Mouse (Mus musculus) neural tube, embryonic 14.5 days (tissue): ENCODE results near the gene Ckm. TPM values are rescaled to one million over a fixed set of nuclear protein-coding genes. Genes with fewer than 3 reads are reported as not detected.

Source experiments
- ATAC-seq: fragments of 200-750 bp; cut with Nextera tagmentation; 2 replicates; pipeline ENCODE4 v1.8.0; 2017; ENCODE audit warnings: low read depth, mild to moderate bottlenecking, moderate TSS enrichment, moderate library complexity
- H3K27ac ChIP-seq: fragments of 300-500 bp; sonication (generic); 2 replicates; pipeline ENCODE4 v1.5.1; 2014; ENCODE audit warnings: low read depth, mild to moderate bottlenecking, control low read depth, low read length, moderate library complexity, mixed read lengths
- H3K27me3 ChIP-seq: fragments of 300-500 bp; sonication (generic); 2 replicates; pipeline ENCODE4 v1.6.1; 2014; ENCODE audit warnings: low read length; ENCODE audit not compliant: control insufficient read depth, insufficient read depth
- H3K36me3 ChIP-seq: fragments of 300-500 bp; sonication (generic); 2 replicates; pipeline ENCODE4 v1.6.1; 2014; ENCODE audit warnings: low read length, mixed read lengths; ENCODE audit not compliant: control insufficient read depth, insufficient read depth
- H3K4me1 ChIP-seq: fragments of 300-500 bp; sonication (generic); 2 replicates; pipeline ENCODE4 v1.6.1; 2014; ENCODE audit warnings: low read length; ENCODE audit not compliant: control insufficient read depth, insufficient read depth
- H3K4me2 ChIP-seq: fragments of 300-500 bp; sonication (generic); 2 replicates; pipeline ENCODE4 v1.6.1; 2014; ENCODE audit warnings: mild to moderate bottlenecking, low read depth, low read length, control low read depth
- H3K4me3 ChIP-seq: fragments of 300-500 bp; sonication (generic); 2 replicates; pipeline ENCODE4 v1.5.1; 2014; ENCODE audit warnings: low read depth, low read length, control low read depth, mixed read lengths
- H3K9ac ChIP-seq: fragments of 300-500 bp; sonication (generic); replicated peaks from 2 replicates; pipeline ENCODE4 v1.6.1; 2014; ENCODE audit warnings: low read depth, mild to moderate bottlenecking, control low read depth, low read length, mixed read lengths
- H3K9me3 ChIP-seq: fragments of 300-500 bp; sonication (generic); 2 replicates; pipeline ENCODE4 v1.6.1; 2016; ENCODE audit warnings: low read length; ENCODE audit not compliant: control insufficient read depth
- WGBS: fragments of 180-500 bp; shearing (Covaris S2); extraction: QIAGEN DNeasy Blood & Tissue Kit; methylation state at CpG from one replicate; pipeline ENCODE4 v1.1.7; 2014; 5-methylcytosine and 5-hydroxymethylcytosine counted together
- polyA plus RNA-seq: library from polyadenylated mRNA; unstranded; fragments of >200 nt; fragmentation: Nextera tagmentation; extraction: Ambion mirVana; gene quantifications from 2 replicates; pipeline ENCODE4 v1.2.1, GENCODE M21; 2014

Ckm gene
- polyA plus RNA-seq, 1 experiment from 2014 or later, result 2.0 TPM

- Histone ChIP-seq H3K9ac (0 out of 2 replicates have a peak overlapping the region, but pooled peaks have one; percentile 11), H3K27ac (no peak overlapping the region), H3K36me3 (peaks cover 6% of the 10 kb centered on the region; the same call in 1 of the 2 replicates), H3K4me1 (peaks cover 12% of the 10 kb centered on the region), H3K9me3 (no peaks in the 10 kb centered on the region), H3K4me3 (peak overlapping the region; percentile 59; the same call in 1 of the 2 replicates), H3K4me2 (peak overlapping the region; percentile 99), H3K27me3 (no peaks in the 10 kb centered on the region)
- WGBS, result 14% methylated on average over 16 of the region's 16 CpGs
- ATAC-seq, result no peak
These were observed 42.9 kb upstream of the Ckm start for GRCm38 (mm10) chr7:19361720-19362119.

- no peak overlapping the region for H3K4me3 ChIP-seq
- no peaks in the 10 kb centered on the region for H3K27me3 ChIP-seq
- WGBS, result 51% methylated on average over 4 of the region's 4 CpGs
- ATAC-seq, result no peak
- no peaks in the 10 kb centered on the region for H3K9me3 ChIP-seq
- peaks cover 2% of the 10 kb centered on the region; the same call in 1 of the 2 replicates for H3K36me3 ChIP-seq
- no peak overlapping the region for H3K27ac ChIP-seq
- H3K4me1 ChIP-seq, result peaks cover 12% of the 10 kb centered on the region
- 0 out of 2 replicates have a peak overlapping the region, but pooled peaks have one; percentile 11 for H3K9ac ChIP-seq
- H3K4me2 ChIP-seq, result no peak overlapping the region
These were observed 42.3 kb upstream of the Ckm start for GRCm38 (mm10) chr7:19362276-19362675.

- H3K4me1 ChIP-seq, result peaks cover 3% of the 10 kb centered on the region
- no peak overlapping the region for H3K4me2 ChIP-seq
- WGBS, result 5% methylated on average over 18 of the region's 18 CpGs
- H3K4me3 ChIP-seq, result no peak overlapping the region
- no peaks in the 10 kb centered on the region for H3K36me3 ChIP-seq
- H3K27me3 ChIP-seq, result no peaks in the 10 kb centered on the region
- H3K9me3 ChIP-seq, result no peaks in the 10 kb centered on the region
- no peak for ATAC-seq
- H3K9ac ChIP-seq, result 0 out of 2 replicates have a peak overlapping the region, but pooled peaks have one; percentile 16
- H3K27ac ChIP-seq, result no peak overlapping the region
These were observed 40.7 kb upstream of the Ckm start for GRCm38 (mm10) chr7:19363881-19364280.

GRCm38 (mm10) chr7:19365376-19365775, 39.2 kb upstream of the Ckm start:
- H3K9me3 ChIP-seq, result no peaks in the 10 kb centered on the region
- H3K36me3 ChIP-seq, result no peaks in the 10 kb centered on the region
- H3K4me3 ChIP-seq, result no peak overlapping the region
- H3K4me2 ChIP-seq, result no peak overlapping the region
- ATAC-seq, result no peak
- no peaks in the 10 kb centered on the region for H3K4me1 ChIP-seq
- no peaks in the 10 kb centered on the region for H3K27me3 ChIP-seq
- H3K9ac ChIP-seq, result no peak overlapping the region
- H3K27ac ChIP-seq, result no peak overlapping the region
- WGBS, result 82% methylated on average over 4 of the region's 4 CpGs

GRCm38 (mm10) chr7:19368380-19368779, 36.2 kb upstream of the Ckm start:
- Histone ChIP-seq H3K36me3 (no peaks in the 10 kb centered on the region), H3K9me3 (no peaks in the 10 kb centered on the region), H3K27me3 (no peaks in the 10 kb centered on the region), H3K9ac (no peak overlapping the region), H3K4me2 (no peak overlapping the region), H3K27ac (no peak overlapping the region), H3K4me3 (no peak overlapping the region), H3K4me1 (no peaks in the 10 kb centered on the region)
- 23% methylated on average over 16 of the region's 16 CpGs for WGBS
- ATAC-seq, result no peak

- no peaks in the 10 kb centered on the region for H3K36me3 ChIP-seq
- H3K9ac ChIP-seq, result peak overlapping the region; percentile 57
- H3K27ac ChIP-seq, result no peak overlapping the region
- H3K27me3 ChIP-seq, result no peaks in the 10 kb centered on the region
- peak overlapping the region; percentile 35 for H3K4me3 ChIP-seq
- peak overlapping the region; percentile 56 for H3K4me2 ChIP-seq
- H3K9me3 ChIP-seq, result no peaks in the 10 kb centered on the region
- H3K4me1 ChIP-seq, result no peaks in the 10 kb centered on the region
- peak; percentile 87 for ATAC-seq
- 11% methylated on average over 42 of the region's 46 CpGs for WGBS
These were observed 34.7 kb upstream of the Ckm start for GRCm38 (mm10) chr7:19369823-19370425.

GRCm38 (mm10) chr7:19373367-19373766, 31.2 kb upstream of the Ckm start:
- H3K4me1 ChIP-seq, result no peaks in the 10 kb centered on the region
- no peak overlapping the region for H3K4me2 ChIP-seq
- H3K9ac ChIP-seq, result no peak overlapping the region
- H3K9me3 ChIP-seq, result no peaks in the 10 kb centered on the region
- H3K36me3 ChIP-seq, result no peaks in the 10 kb centered on the region
- WGBS, result 81% methylated on average over 2 of the region's 2 CpGs
- no peaks in the 10 kb centered on the region for H3K27me3 ChIP-seq
- no peak for ATAC-seq
- H3K27ac ChIP-seq, result no peak overlapping the region
- H3K4me3 ChIP-seq, result no peak overlapping the region

- no peak overlapping the region for H3K9ac ChIP-seq
- no peaks in the 10 kb centered on the region for H3K9me3 ChIP-seq
- H3K4me3 ChIP-seq, result no peak overlapping the region
- H3K4me2 ChIP-seq, result no peak overlapping the region
- no peaks in the 10 kb centered on the region for H3K4me1 ChIP-seq
- H3K27ac ChIP-seq, result no peak overlapping the region
- no peaks in the 10 kb centered on the region for H3K36me3 ChIP-seq
- no peaks in the 10 kb centered on the region for H3K27me3 ChIP-seq
- WGBS, result 84% methylated on average over 16 of the region's 18 CpGs
- no peak for ATAC-seq
These were observed 29.2 kb upstream of the Ckm start for GRCm38 (mm10) chr7:19375368-19375767.

GRCm38 (mm10) chr7:19376019-19376418, 28.6 kb upstream of the Ckm start:
- no peak overlapping the region for H3K4me3 ChIP-seq
- 84% methylated on average over 4 of the region's 4 CpGs for WGBS
- no peaks in the 10 kb centered on the region for H3K27me3 ChIP-seq
- H3K4me1 ChIP-seq, result no peaks in the 10 kb centered on the region
- no peaks in the 10 kb centered on the region for H3K9me3 ChIP-seq
- no peak overlapping the region for H3K27ac ChIP-seq
- H3K36me3 ChIP-seq, result no peaks in the 10 kb centered on the region
- no peak for ATAC-seq
- no peak overlapping the region for H3K9ac ChIP-seq
- no peak overlapping the region for H3K4me2 ChIP-seq
